Mouse (Mus musculus) urinary bladder, postnatal 10 days (tissue): ENCODE data around the gene Stxbp4.

ENCODE experiments used
- DNase-seq: peaks from one replicate; pipeline ENCODE4 v3.0.0; 2022; ENCODE audit warnings: low spot score

Stxbp4 gene

GRCm38 (mm10) chr11:90464046-90464595 is 173.8 kb downstream of the Stxbp4 start:
- no peak for DNase-seq

- DNase-seq = no peak
Observed at GRCm38 (mm10) chr11:90460458-90460857, 177.4 kb downstream of the Stxbp4 start.

DNA sequence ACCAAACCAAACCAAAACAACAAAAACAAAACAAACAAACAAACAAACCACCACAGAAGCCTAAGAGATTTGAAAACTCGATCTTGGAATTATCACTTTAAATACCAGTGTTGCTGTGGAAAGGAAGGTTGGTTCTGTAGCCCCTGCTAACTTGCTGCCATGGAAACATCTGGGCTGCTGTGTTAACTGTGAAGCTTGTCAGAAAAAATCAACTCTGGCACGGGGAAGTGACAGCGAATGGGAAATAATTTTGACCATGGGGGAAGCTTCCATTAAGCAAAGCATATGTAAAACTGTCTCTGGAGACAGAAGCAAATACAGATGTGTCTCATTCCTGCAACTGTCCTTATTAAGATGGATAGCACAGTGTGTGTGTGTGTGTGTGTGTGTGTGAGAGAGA is 185.8 kb downstream of the Stxbp4 start:
- no peak for DNase-seq

- DNase-seq = no peak
Observed at GRCm38 (mm10) chr11:90451506-90451905, 186.4 kb downstream of the Stxbp4 start.

DNA sequence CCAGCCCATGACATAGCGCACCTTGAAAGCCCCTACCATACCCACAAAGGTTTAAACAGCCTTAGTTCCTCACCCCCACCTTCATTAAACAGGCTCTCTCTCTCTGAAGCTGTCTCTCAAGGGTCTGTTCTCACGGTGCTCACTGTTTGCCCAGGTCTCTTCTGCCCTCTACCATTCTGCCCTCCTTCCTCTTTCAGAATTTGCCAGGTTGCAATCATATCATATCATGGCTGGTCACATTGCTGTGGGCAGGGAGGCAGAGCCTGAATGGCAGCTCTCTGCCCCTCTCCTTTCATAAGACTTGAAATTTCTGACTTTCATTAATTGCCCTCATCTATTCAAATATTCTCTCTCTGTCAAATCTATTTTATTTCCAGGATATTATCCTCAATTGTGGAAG is 195.4 kb downstream of the Stxbp4 start:
- DNase-seq = no peak

- no peak for DNase-seq
Observed at GRCm38 (mm10) chr11:90440851-90441250, 197.0 kb downstream of the Stxbp4 start.

DNA sequence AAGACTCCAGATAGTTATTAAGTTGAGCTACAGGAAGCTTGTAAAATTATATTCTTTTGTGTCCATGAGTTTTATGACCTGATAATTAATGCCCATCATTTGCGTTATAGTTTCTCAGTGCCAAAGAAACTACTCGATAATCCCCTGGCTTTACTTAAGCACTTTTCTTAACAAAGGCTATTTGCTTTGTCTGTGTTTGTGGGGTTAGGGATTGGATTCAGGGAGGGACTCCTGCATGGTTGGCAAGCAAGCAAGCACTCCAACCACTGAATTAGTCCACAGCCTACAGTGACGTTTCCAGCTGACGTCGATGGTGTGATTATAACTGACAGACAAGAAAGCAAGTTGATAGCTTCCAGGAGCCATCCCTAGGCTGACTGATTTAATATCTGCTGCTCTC is 199.1 kb downstream of the Stxbp4 start:
- no peak for DNase-seq
